Mouse (Mus musculus) natural killer cell, adult 2 months (primary cell): ENCODE results near the gene Prl2b1.

Experiments
- DNase-seq, 2 experiments: peaks; one replicate each; pipeline ENCODE4 v3.0.0; 2022; ENCODE audit warnings: low spot score in 2 of 2

The Prl2b1 gene

GRCm38 (mm10) chr13:27390746-27391145 lies at the start of gene Prl2b1:
Gene Prl2b1, minus strand, starts transcription at chr13:27390846.
- DNase-seq: no peak

GRCm38 (mm10) chr13:27438588-27438987 lies 47.9 kb upstream of the Prl2b1 start, which contains the start of gene Prl8a6:
Gene Prl8a6, minus strand, starts transcription at chr13:27438688.
- DNase-seq: no peak

GRCm38 (mm10) chr13:27433159-27433558 lies 42.5 kb upstream of the Prl2b1 start:
- DNase-seq: no peak

- no peak for DNase-seq
Observed at GRCm38 (mm10) chr13:27413640-27414039, 23.0 kb upstream of the Prl2b1 start.

GRCm38 (mm10) chr13:27399061-27399724 lies 8.5 kb upstream of the Prl2b1 start:
- DNase-seq: no peak

- DNase-seq: no peak
Observed at GRCm38 (mm10) chr13:27345373-27345772, 45.3 kb downstream of the Prl2b1 start, which contains the start of gene Prl8a2. Gene Prl8a2, plus strand, starts transcription at chr13:27345673.

GRCm38 (mm10) chr13:27342733-27343275 lies 47.8 kb downstream of the Prl2b1 start:
- no peak for DNase-seq

- no peak for DNase-seq
Observed at GRCm38 (mm10) chr13:27334989-27335388, 55.7 kb downstream of the Prl2b1 start.
